23 mouse cellular contexts compared by ENCODE assay signal in the genomic region with DNA sequence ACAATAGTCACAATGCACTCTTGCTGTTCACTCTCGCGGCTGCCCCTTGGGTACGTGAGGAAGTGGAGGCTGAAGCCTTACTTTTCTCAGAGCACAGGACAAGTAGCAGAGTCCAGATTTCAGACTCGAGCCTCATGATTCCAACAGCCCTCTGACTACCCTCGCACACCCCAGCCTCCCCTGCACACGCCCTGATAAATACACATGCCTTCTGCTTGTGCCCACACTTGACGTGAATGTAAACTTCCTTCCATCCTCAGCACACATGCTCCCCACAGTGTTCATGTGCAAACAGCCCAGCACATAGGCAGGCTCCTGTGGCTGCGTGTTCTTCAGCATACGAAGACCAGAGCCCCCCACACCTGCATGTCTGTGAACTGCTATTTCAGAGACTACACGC. TPM values are rescaled to one million over a fixed set of nuclear protein-coding genes. Genes with fewer than 3 reads are reported as not detected.
DNase-seq lines count a peak whose midpoint lies in the region; ATAC-seq and TF ChIP-seq lines count a peak whose summit lies in the region.
"Had no signal": no experiment of that assay in that cellular context is flagged by ENCODE, and none has a peak within 500 bp of the region (broad histone marks: within the 10 kb centered on the region; RNA-seq: fewer than 3 reads in every experiment).

No protein-coding gene starts in this region.

- H3K4me3 ChIP-seq in heart, embryonic 11.5 days (ENCODE audit: low read depth, low read length), result peak overlapping the region; percentile 46
- peak overlapping the region; percentile 24 for H3K4me3 ChIP-seq in lung, embryonic 16.5 days (ENCODE audit: low read length)
- H3K4me3 ChIP-seq in stomach, postnatal 0 days (ENCODE audit: low read depth, low read length), result no peak overlapping the region
- H3K4me3 ChIP-seq in kidney, embryonic 16.5 days (ENCODE audit: low read length), result no peak overlapping the region
- H3K4me3 ChIP-seq: forebrain, embryonic 12.5 days; limb, embryonic 12.5 days had no signal

- peak overlapping the region; percentile 70 for H3K4me2 ChIP-seq in heart, embryonic 11.5 days
- H3K4me2 ChIP-seq in lung, embryonic 16.5 days (ENCODE audit: low read depth, low read length), result peak overlapping the region; percentile 35
- no peak overlapping the region for H3K4me2 ChIP-seq in stomach, postnatal 0 days (replicated peaks; ENCODE audit: low read depth)
- H3K4me2 ChIP-seq in kidney, embryonic 16.5 days (replicated peaks; ENCODE audit: low read depth, low read length), result no peak overlapping the region
- H3K4me2 ChIP-seq: forebrain, embryonic 12.5 days; limb, embryonic 12.5 days had no signal

- TF ChIP-seq CTCF in stomach, postnatal 0 days (IDR thresholded peaks at IDR 0.05; ENCODE audit: low read depth), result no peak

- H3K27me3 ChIP-seq in heart, embryonic 11.5 days (ENCODE audit: control insufficient read depth, insufficient read depth, low read length), result peaks cover 7% of the 10 kb centered on the region; the same call in 1 of the 2 replicates
- H3K27me3 ChIP-seq in lung, embryonic 16.5 days (ENCODE audit: control insufficient read depth, insufficient read depth, low read depth, low read length), result no peaks in the 10 kb centered on the region
- H3K27me3 ChIP-seq in stomach, postnatal 0 days (ENCODE audit: control insufficient read depth, insufficient read depth, low read length), result no peaks in the 10 kb centered on the region
- H3K27me3 ChIP-seq in kidney, embryonic 16.5 days (ENCODE audit: insufficient read depth, low read length), result no peaks in the 10 kb centered on the region
- H3K27me3 ChIP-seq: forebrain, embryonic 12.5 days; limb, embryonic 12.5 days had no signal

- H3K4me1 ChIP-seq in heart, embryonic 11.5 days (ENCODE audit: control insufficient read depth, insufficient read depth, low read length), result peaks cover 20% of the 10 kb centered on the region
- peaks cover 16% of the 10 kb centered on the region for H3K4me1 ChIP-seq in lung, embryonic 16.5 days (replicated peaks; ENCODE audit: control insufficient read depth, insufficient read depth, low read length)
- H3K4me1 ChIP-seq in stomach, postnatal 0 days (replicated peaks; ENCODE audit: control insufficient read depth, insufficient read depth), result no peaks in the 10 kb centered on the region
- H3K4me1 ChIP-seq in kidney, embryonic 16.5 days (ENCODE audit: insufficient read depth, low read length), result peaks cover 9% of the 10 kb centered on the region

- ATAC-seq in heart, embryonic 11.5 days (replicated peaks; ENCODE audit: insufficient number of reproducible peaks, low FRiP score, low TSS enrichment), result no peak
- peak; percentile 84 for ATAC-seq in lung, embryonic 16.5 days (ENCODE audit: low read depth)
- ATAC-seq in stomach, postnatal 0 days (ENCODE audit: low FRiP score, low TSS enrichment), result peak; percentile 86
- ATAC-seq in kidney, embryonic 16.5 days (ENCODE audit: low FRiP score, low TSS enrichment), result no peak
- ATAC-seq: inflammation-experienced regulatory T-cells, adult 6 months had no signal

- no peaks in the 10 kb centered on the region for H3K9me3 ChIP-seq in heart, embryonic 11.5 days (replicated peaks; ENCODE audit: control insufficient read depth, low read length)
- H3K9me3 ChIP-seq in lung, embryonic 16.5 days (ENCODE audit: control insufficient read depth, low read length), result no peaks in the 10 kb centered on the region
- H3K9me3 ChIP-seq in stomach, postnatal 0 days (ENCODE audit: control insufficient read depth, low read length), result no peaks in the 10 kb centered on the region
- no peaks in the 10 kb centered on the region for H3K9me3 ChIP-seq in kidney, embryonic 16.5 days (ENCODE audit: low read length)
- H3K9me3 ChIP-seq: forebrain, embryonic 12.5 days; G1E; limb, embryonic 12.5 days had no signal

- peak overlapping the region; percentile 99 for H3K27ac ChIP-seq in heart, embryonic 11.5 days (ENCODE audit: low read depth, low read length)
- peak overlapping the region; percentile 89 for H3K27ac ChIP-seq in lung, embryonic 16.5 days (ENCODE audit: low read length)
- H3K27ac ChIP-seq in stomach, postnatal 0 days (replicated peaks), result peak overlapping the region; percentile 58; the same call in 1 of the 2 replicates
- no peak overlapping the region for H3K27ac ChIP-seq in kidney, embryonic 16.5 days (ENCODE audit: low read length)
- H3K27ac ChIP-seq: forebrain, embryonic 12.5 days; limb, embryonic 12.5 days; liver, embryonic 14.5 days had no signal

- DNase-seq in heart, postnatal 25 days (ENCODE audit: low spot score), result no peak
- DNase-seq in urinary bladder, postnatal 14 days (ENCODE audit: low spot score), result peak; percentile 19
- DNase-seq in urinary bladder, adult 2 months (ENCODE audit: low spot score), result no peak
- DNase-seq in stomach, postnatal 0 days (ENCODE audit: low spot score), result peak; percentile 67
- DNase-seq in frontal cortex, adult 2 months (ENCODE audit: extremely low spot score in 1 of 2, low spot score in 1 of 2), result no peak
- DNase-seq: adrenal gland, adult 2 months; cerebellum, adult 11-12 months; gastrocnemius, postnatal 10 days; kidney, postnatal 10 days had no signal

- intact Hi-C loops in heart, postnatal 25 days (cut with DNase I), result no loop called here

- TF ChIP-seq EP300 in stomach, postnatal 0 days (optimal IDR thresholded peaks at IDR 0.05), result no peak

- H3K36me3 ChIP-seq in heart, embryonic 11.5 days (ENCODE audit: control insufficient read depth, insufficient read depth, low read length), result peaks cover 5% of the 10 kb centered on the region
- H3K36me3 ChIP-seq in lung, embryonic 16.5 days (ENCODE audit: control insufficient read depth, insufficient read depth, low read length), result no peaks in the 10 kb centered on the region
- H3K36me3 ChIP-seq in stomach, postnatal 0 days (ENCODE audit: control insufficient read depth, insufficient read depth, low read length), result no peaks in the 10 kb centered on the region
- H3K36me3 ChIP-seq in kidney, embryonic 16.5 days (ENCODE audit: insufficient read depth, low read length), result no peaks in the 10 kb centered on the region
- H3K36me3 ChIP-seq: forebrain, embryonic 12.5 days; G1E; limb, embryonic 12.5 days had no signal

- WGBS in heart, embryonic 11.5 days (ENCODE audit: insufficient replicate concordance), result 46% methylated on average over 10 of the region's 10 CpGs
- WGBS in lung, embryonic 16.5 days, result 38% methylated on average over 10 of the region's 10 CpGs
- 33% methylated on average over 10 of the region's 10 CpGs for WGBS in stomach, postnatal 0 days
- 77% methylated on average over 10 of the region's 10 CpGs for WGBS in kidney, embryonic 16.5 days

- peak overlapping the region; percentile 91 for H3K9ac ChIP-seq in heart, embryonic 11.5 days (ENCODE audit: low read depth, low read length)
- H3K9ac ChIP-seq in lung, embryonic 16.5 days (ENCODE audit: low read length), result peak overlapping the region; percentile 50
- no peak overlapping the region for H3K9ac ChIP-seq in stomach, postnatal 0 days (ENCODE audit: low read length)
- H3K9ac ChIP-seq in kidney, embryonic 16.5 days (replicated peaks; ENCODE audit: low read length), result no peak overlapping the region
- H3K9ac ChIP-seq: forebrain, embryonic 12.5 days; limb, embryonic 12.5 days; liver, embryonic 14.5 days had no signal

RNA-seq across cellular contexts. Expression of gene Myh7, which starts 0.8 kb away (rescaled TPM):
- polyA plus RNA-seq in heart, embryonic 11.5 days (2014; fragmentation: Nextera tagmentation; extraction: Ambion mirVana), result 3,446 and 4,122 TPM in 2 replicates
- total RNA-seq in heart, postnatal 25 days (2021), result 1,000 to 10,000 TPM; 2,164 to 2,361 TPM
- 0.26 and 0.47 TPM in 2 replicates for polyA plus RNA-seq in urinary bladder, adult 2 months (2012; rRNA removed)
- polyA plus RNA-seq in lung, embryonic 16.5 days (2015; fragmentation: Nextera tagmentation; extraction: Ambion mirVana), result 37.3 and 42.7 TPM in 2 replicates
- 1.4 and 2.4 TPM in 2 replicates for polyA plus RNA-seq in stomach, postnatal 0 days (2015; fragmentation: Nextera tagmentation; extraction: Ambion mirVana)
- 26.8 and 29.3 TPM in 2 replicates for polyA plus RNA-seq in frontal cortex, adult 2 months (2012; rRNA removed)
- polyA plus RNA-seq in kidney, embryonic 16.5 days (2015; fragmentation: Nextera tagmentation; extraction: Ambion mirVana), result 2.4 and 5.0 TPM in 2 replicates
- total RNA-seq: adrenal gland, adult 2 months; common myeloid progenitor, adult 5-6 weeks; hematopoietic stem cell, adult 5-6 weeks had no signal
- polyA plus RNA-seq: adrenal gland, adult 2 months; inflammation-experienced regulatory T-cells, adult 6 months had no signal

RNA-seq across cellular contexts. Expression of gene Gm17428, which starts 16.9 kb away (rescaled TPM):
- polyA plus RNA-seq in heart, embryonic 11.5 days (2014; fragmentation: Nextera tagmentation; extraction: Ambion mirVana), result not detected in 2 replicates
- total RNA-seq in heart, postnatal 25 days (2021), result not detected
- not detected in 2 replicates for polyA plus RNA-seq in urinary bladder, adult 2 months (2012; rRNA removed)
- not detected in 2 replicates for polyA plus RNA-seq in lung, embryonic 16.5 days (2015; fragmentation: Nextera tagmentation; extraction: Ambion mirVana)
- not detected in 2 replicates for polyA plus RNA-seq in stomach, postnatal 0 days (2015; fragmentation: Nextera tagmentation; extraction: Ambion mirVana)
- polyA plus RNA-seq in frontal cortex, adult 2 months (2012; rRNA removed), result not detected in 2 replicates
- not detected in 2 replicates for polyA plus RNA-seq in kidney, embryonic 16.5 days (2015; fragmentation: Nextera tagmentation; extraction: Ambion mirVana)
- total RNA-seq: adrenal gland, adult 2 months; common myeloid progenitor, adult 5-6 weeks; G1E; gastrocnemius, postnatal 10 days; hematopoietic stem cell, adult 5-6 weeks; layer of hippocampus, adult 8-10 months; left cerebral cortex, adult 8-10 months had no signal
- polyA plus RNA-seq: adrenal gland, adult 2 months; brain, embryonic 14.5 days; embryonic facial prominence, embryonic 14.5 days; forebrain, embryonic 12.5 days; G1E; inflammation-experienced regulatory T-cells, adult 6 months; limb, embryonic 12.5 days; liver, embryonic 14.5 days had no signal

RNA-seq across cellular contexts. Expression of gene Ngdn, which starts 21.6 kb away (rescaled TPM):
- polyA plus RNA-seq in heart, embryonic 11.5 days (2014; fragmentation: Nextera tagmentation; extraction: Ambion mirVana), result 60.3 and 62.1 TPM in 2 replicates
- total RNA-seq in heart, postnatal 25 days (2021), result 10 to 100 TPM; 26.0 to 27.0 TPM
- 53.7 and 65.8 TPM in 2 replicates for polyA plus RNA-seq in urinary bladder, adult 2 months (2012; rRNA removed)
- polyA plus RNA-seq in lung, embryonic 16.5 days (2015; fragmentation: Nextera tagmentation; extraction: Ambion mirVana), result 75.9 and 76.9 TPM in 2 replicates
- 54.4 and 55.2 TPM in 2 replicates for polyA plus RNA-seq in stomach, postnatal 0 days (2015; fragmentation: Nextera tagmentation; extraction: Ambion mirVana)
- 36.5 and 37.2 TPM in 2 replicates for polyA plus RNA-seq in frontal cortex, adult 2 months (2012; rRNA removed)
- 87.0 and 88.8 TPM in 2 replicates for polyA plus RNA-seq in kidney, embryonic 16.5 days (2015; fragmentation: Nextera tagmentation; extraction: Ambion mirVana)

RNA-seq across cellular contexts. Expression of gene Myh6, which starts 26.9 kb away (rescaled TPM):
- 2,306 and 2,903 TPM in 2 replicates for polyA plus RNA-seq in heart, embryonic 11.5 days (2014; fragmentation: Nextera tagmentation; extraction: Ambion mirVana)
- over 10,000 TPM; 23,221 to 24,394 TPM for total RNA-seq in heart, postnatal 25 days (2021)
- 0.15 and 0.22 TPM in 2 replicates for polyA plus RNA-seq in urinary bladder, adult 2 months (2012; rRNA removed)
- polyA plus RNA-seq in lung, embryonic 16.5 days (2015; fragmentation: Nextera tagmentation; extraction: Ambion mirVana), result 111 and 179 TPM in 2 replicates
- polyA plus RNA-seq in stomach, postnatal 0 days (2015; fragmentation: Nextera tagmentation; extraction: Ambion mirVana), result 0.27 and 0.29 TPM in 2 replicates
- 0.02 and 0.17 TPM in 2 replicates for polyA plus RNA-seq in frontal cortex, adult 2 months (2012; rRNA removed)
- polyA plus RNA-seq in kidney, embryonic 16.5 days (2015; fragmentation: Nextera tagmentation; extraction: Ambion mirVana), result 1.1 and 1.4 TPM in 2 replicates
- total RNA-seq: adrenal gland, adult 2 months; common myeloid progenitor, adult 5-6 weeks; hematopoietic stem cell, adult 5-6 weeks had no signal
- polyA plus RNA-seq: adrenal gland, adult 2 months; inflammation-experienced regulatory T-cells, adult 6 months had no signal

RNA-seq across cellular contexts. Expression of gene Cmtm5, which starts 57.6 kb away (rescaled TPM):
- 0.49 and 0.90 TPM in 2 replicates for polyA plus RNA-seq in heart, embryonic 11.5 days (2014; fragmentation: Nextera tagmentation; extraction: Ambion mirVana)
- total RNA-seq in heart, postnatal 25 days (2021), result under 1 TPM; 0.29 to 0.36 TPM
- 4.2 and 5.1 TPM in 2 replicates for polyA plus RNA-seq in urinary bladder, adult 2 months (2012; rRNA removed)
- 1.2 and 1.7 TPM in 2 replicates for polyA plus RNA-seq in lung, embryonic 16.5 days (2015; fragmentation: Nextera tagmentation; extraction: Ambion mirVana)
- polyA plus RNA-seq in stomach, postnatal 0 days (2015; fragmentation: Nextera tagmentation; extraction: Ambion mirVana), result 3.3 and 4.6 TPM in 2 replicates
- polyA plus RNA-seq in frontal cortex, adult 2 months (2012; rRNA removed), result 120 and 147 TPM in 2 replicates
- polyA plus RNA-seq in kidney, embryonic 16.5 days (2015; fragmentation: Nextera tagmentation; extraction: Ambion mirVana), result 1.5 and 2.1 TPM in 2 replicates
- total RNA-seq: common myeloid progenitor, adult 5-6 weeks; G1E; hematopoietic stem cell, adult 5-6 weeks had no signal
- polyA plus RNA-seq: G1E; inflammation-experienced regulatory T-cells, adult 6 months had no signal

Comparison
In these comparisons a context has a peak if more than half of its experiments do, and no peak if none do; other contexts are left out.
1. DNase-seq: peak in urinary bladder, postnatal 14 days (single experiment) and stomach, postnatal 0 days (single experiment); none in heart, postnatal 25 days (single experiment), urinary bladder, adult 2 months (single experiment) and frontal cortex, adult 2 months (0 of 2).
2. ATAC-seq: peak in lung, embryonic 16.5 days (single experiment) and stomach, postnatal 0 days (single experiment); none in heart, embryonic 11.5 days (single experiment) and kidney, embryonic 16.5 days (single experiment).
3. H3K4me2 ChIP-seq: peak in heart, embryonic 11.5 days (single experiment) and lung, embryonic 16.5 days (single experiment); none in stomach, postnatal 0 days (single experiment) and kidney, embryonic 16.5 days (single experiment).
4. H3K4me3 ChIP-seq: peak in heart, embryonic 11.5 days (single experiment) and lung, embryonic 16.5 days (single experiment); none in stomach, postnatal 0 days (single experiment) and kidney, embryonic 16.5 days (single experiment).
5. H3K9ac ChIP-seq: peak in heart, embryonic 11.5 days (single experiment) and lung, embryonic 16.5 days (single experiment); none in stomach, postnatal 0 days (single experiment) and kidney, embryonic 16.5 days (single experiment).
6. RNA of gene Myh7, which starts 0.8 kb away (polyA plus RNA-seq): 3,446 to 4,122 TPM in heart, embryonic 11.5 days; 37.3 to 42.7 TPM in lung, embryonic 16.5 days, 26.8 to 29.3 TPM in frontal cortex, adult 2 months, 2.4 to 5.0 TPM in kidney, embryonic 16.5 days, 1.4 to 2.4 TPM in stomach, postnatal 0 days and 0.26 to 0.47 TPM in urinary bladder, adult 2 months; every median in the first group is over 10 times any median in the second.